Mouse (Mus musculus) monocyte, adult 2 months (primary cell): Measurements from ENCODE around the gene Coq5.
A peak's percentile ranks its signal among the peaks of the same experiment; 100 is the strongest.
"Not testable (repeated sequence)": the region's sequence is repeated elsewhere in the genome, so short reads cannot be mapped to it uniquely, and the experiment has no call there.

Experiments
- DNase-seq, 2 experiments: peaks; one replicate each; pipeline ENCODE4 v3.0.0; 2022; ENCODE audit warnings: low spot score in 2 of 2, low read depth in 1 of 2

Coq5 gene

DNA sequence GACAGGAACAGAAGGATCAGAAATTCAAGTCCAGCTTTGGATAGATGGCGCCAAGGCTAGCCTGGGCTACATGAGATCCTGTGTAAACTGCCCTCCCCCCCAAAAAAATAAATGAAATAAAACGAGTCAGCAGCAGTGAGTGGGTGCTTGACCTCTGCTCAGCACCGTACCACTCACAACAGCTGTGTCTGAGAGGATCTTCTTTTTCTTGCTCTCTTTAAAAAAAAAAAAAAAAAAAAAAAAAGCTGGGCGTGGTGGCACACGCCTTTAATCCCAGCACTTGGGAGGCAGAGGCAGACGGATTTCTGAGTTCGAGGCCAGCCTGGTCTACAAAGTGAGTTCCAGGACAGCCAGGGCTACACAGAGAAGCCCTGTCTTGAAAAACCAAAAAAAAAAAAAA lies 22.7 kb downstream of the Coq5 start:
- not testable (repeated sequence) for DNase-seq

DNA sequence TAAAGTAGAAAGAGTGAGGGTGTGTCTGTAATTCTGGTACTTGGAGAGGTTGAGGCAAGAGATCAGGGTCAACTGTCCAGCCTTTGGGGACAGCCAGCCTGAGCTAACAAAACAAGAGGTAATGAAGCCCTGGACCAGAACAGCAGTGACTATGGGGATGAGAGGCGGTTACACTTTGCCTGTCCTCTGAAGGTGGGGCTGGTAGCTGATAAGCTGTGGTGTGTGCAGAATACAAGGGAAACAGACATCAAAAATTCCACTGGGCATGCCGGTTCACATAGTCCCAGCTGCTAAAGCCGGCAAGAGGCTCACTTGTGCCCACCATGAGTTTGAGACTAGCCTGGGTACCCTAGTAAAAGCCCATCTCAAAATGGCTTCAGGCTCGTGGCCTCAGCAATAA lies 32.9 kb downstream of the Coq5 start:
- no peak for DNase-seq

DNA sequence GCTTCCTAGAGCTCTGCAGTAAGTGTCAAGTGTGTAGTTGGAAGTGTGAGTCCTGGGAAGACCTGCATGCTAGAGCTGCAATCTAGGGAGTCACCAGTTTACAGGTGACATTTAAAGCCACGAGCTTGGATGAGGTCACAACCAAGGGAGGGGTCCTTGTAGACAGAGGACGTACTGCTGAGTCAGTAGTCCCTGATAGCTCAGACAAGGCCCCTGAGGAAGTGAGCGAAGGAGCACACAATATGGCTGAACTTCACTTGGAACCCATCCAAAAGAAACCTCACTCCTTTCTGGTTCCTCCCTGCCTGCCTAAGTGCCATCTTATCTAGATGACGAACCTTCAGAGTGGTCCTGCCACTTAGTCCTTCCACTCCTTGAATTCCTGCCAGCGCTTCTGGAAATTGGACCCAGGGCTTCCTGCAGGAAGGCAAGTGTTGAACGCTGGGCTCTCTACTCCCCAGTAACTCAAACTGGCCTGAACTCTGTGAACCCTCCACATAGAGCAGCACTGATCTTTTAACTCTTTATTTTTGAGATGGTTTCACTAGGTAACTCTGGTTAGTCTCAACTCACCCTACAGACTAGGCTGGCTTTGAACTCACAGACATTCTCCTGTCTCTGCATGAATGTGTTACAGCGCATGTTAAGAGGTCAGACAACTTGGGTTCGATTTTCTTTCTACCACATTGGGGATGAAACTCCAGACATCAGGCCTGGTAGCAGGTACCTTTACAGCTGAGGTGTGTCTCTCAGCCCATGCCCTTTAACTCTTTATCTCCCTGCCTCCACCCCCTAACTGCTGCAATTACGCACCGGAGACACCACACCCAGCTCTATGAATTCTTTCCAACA lies 33.6 kb downstream of the Coq5 start:
- DNase-seq: peak in 1 of 2 experiments; percentile 8

DNA sequence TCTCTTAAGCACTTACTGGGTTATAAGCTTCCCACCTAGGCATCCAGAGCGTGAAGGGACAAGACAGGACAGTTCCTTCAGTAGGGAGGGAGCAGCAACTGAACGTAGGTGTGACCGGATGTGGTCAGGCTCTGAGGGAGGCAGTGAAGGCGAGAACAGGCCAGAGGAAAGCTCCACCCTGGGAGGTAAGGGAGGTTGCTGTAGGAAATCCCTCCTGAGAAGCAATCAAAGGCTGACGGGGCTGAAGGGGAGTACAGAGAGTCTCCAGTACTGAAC lies 34.1 kb downstream of the Coq5 start:
- DNase-seq: no peak

DNA sequence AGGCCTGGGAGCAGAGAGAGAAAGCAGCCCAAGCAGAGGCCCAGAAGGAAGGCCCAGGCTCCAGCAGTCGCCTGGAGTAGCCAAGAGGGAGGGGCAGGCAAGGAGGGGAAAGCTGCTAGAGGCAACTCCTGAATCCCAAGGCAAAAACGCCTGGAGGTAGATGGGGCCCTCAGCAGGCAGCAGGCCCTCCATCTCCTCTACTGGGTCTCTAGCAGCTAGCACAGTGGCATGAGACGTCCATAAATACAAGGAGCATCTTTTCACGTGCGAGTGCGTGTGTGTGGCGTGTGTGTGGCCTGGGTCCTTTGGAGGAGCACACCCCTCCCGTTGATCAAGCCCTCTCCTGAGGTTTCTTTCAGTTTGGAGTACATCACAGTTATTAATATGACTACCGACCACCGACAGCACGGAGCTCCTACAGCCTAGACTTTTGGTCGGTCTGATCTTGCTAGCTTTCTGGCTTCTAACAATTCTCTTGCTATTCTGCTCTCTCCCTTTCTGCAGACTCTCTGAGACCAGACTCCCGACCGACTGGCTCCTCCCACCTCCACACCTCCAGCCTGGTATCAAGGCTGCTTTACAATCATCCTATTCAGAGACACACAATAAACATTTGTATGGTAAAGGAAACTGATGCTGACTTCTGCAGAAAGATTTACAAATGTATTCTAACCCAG lies 37.6 kb downstream of the Coq5 start:
- DNase-seq: no peak

DNA sequence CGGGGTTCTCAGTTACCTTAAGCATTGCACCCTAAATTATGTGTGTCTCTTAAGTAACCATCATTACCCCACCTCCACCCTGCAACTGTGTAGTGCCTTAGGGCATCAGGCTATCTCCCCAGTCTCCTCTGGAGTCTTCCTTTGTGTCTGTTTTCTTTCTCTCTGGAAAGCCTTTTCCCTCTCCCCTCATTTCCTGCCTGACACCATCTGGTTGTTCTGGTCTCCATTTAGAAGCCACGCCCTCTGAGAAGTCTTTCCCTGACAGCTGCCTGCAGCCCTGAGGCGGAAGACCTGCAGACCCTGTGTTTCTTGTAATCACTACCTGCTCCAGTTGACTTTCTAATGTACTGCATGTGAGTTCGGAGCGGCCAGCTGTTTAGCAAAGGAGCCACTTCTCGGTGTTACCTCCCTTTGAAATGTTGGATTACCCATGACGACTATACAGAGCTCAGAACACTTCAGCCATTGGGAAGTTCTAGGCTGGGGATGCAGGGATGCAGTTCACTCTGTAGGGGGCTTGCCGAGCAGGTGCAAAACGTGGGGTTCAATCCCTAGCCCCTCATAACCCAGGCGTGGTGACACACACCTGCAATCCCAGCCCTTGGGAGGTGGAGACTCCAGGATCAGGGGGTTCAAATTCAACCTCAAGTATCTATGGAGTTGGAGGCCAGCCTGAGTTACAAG lies 38.3 kb downstream of the Coq5 start:
- DNase-seq: no peak

DNA sequence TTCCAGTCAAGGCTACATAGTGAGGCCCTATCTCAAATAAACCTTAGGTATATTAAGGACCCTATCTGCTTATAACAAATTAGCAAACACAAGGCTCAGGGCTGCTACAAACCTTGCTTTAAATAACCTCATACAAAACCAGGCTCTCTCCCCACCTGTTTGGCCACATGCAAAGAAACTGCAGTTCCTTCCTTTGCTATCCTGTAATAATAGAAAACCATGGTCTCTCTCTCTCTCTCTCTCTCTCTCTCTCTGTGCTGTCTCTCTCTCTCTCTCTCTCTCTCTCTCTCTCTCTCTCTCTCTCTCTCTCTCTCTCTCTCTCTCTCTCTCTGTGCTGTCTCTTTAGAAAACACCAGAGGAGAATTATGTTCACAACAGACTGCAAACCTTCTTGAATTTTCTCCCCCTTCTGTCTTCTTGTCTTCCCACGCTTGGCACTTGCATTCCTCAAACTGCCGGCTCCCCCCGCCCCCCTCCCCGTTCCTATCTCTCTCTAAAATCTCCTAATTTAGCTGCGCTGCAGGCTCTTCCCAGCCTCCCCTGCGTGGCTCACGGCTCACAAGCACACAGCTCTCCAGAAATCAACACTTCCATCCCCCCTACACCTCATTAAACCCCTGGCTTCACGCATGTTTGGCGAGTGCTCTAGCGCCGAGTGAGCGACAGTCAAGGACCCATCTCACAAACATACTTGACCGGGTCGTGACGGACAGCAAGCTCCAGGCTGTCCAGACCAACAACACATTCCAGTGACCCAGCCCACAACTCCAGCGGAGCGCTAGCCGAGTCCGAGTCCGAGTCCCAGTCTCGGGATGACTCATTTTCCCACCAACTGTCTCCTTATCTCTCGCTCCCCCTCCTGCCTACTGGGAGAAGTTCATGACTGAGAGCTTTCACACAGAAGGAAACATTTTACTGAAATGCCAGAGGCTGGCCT lies 39.8 kb downstream of the Coq5 start:
- peak in 1 of 2 experiments; percentile 42 for DNase-seq

DNA sequence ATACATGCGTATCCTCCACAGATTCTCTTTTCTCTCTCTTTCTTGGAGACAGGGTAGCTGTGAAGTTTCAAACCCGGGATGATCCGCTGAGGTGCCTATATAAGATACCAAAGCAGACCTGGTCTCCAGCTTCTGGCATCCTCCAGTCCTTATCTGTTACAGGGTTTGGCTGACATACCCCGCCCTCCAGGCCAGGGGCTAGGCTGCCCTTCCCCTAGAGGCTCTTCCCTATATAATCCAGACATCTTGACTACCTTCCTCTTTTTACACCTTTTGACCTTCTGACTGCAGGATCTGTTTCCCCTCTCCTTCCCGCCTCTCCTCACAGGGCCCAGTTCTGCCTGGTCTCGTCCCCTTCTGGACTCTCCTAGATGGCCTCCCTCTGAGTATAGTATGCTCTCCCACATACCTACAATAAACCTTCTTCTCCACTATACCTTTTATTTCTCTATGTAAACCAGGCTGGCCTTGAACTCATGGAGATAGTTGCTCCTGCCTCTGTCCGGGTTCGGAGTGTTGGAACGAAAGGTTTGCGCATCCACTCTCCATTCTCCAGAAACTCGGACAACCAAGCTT lies 46.9 kb downstream of the Coq5 start:
- no peak for DNase-seq

DNA sequence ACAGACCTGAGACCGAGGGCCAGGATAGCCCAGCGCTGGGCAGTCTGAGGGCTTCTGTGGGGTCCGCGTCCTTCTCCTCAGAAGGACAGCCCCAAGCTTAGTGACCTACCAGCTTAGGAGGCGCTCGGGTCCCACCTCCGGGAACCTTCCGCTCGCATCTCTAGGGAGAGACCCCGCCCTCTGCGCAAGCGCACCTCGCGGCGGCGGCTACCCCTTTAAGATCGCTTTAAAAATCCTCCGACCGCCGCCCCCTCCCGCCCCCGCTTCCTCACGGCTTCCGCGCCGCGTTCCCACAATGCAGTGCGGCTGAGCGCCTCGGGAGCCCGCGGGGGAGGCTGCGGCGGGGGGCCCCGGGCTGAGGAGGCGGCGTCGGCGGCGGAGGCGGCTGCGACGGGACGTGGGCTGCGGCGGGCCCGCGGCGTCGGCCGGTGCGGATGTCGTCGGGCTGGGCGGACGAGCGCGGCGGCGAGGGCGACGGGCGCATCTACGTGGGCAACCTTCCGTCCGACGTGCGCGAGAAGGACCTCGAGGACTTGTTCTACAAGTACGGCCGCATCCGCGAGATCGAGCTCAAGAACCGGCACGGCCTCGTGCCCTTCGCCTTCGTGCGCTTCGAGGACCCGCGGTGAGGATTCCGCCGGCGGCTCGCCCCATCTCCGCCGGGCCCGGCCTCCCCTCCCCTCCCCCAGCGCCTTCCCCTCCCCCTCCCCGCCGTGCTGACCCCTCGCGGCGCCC lies 47.6 kb downstream of the Coq5 start, which contains the start of gene Srsf9:
Srsf9 (plus strand) TSS at position 303 of the 735 bp plus-strand sequence.
- DNase-seq: peak; percentile 70 to 88

DNA sequence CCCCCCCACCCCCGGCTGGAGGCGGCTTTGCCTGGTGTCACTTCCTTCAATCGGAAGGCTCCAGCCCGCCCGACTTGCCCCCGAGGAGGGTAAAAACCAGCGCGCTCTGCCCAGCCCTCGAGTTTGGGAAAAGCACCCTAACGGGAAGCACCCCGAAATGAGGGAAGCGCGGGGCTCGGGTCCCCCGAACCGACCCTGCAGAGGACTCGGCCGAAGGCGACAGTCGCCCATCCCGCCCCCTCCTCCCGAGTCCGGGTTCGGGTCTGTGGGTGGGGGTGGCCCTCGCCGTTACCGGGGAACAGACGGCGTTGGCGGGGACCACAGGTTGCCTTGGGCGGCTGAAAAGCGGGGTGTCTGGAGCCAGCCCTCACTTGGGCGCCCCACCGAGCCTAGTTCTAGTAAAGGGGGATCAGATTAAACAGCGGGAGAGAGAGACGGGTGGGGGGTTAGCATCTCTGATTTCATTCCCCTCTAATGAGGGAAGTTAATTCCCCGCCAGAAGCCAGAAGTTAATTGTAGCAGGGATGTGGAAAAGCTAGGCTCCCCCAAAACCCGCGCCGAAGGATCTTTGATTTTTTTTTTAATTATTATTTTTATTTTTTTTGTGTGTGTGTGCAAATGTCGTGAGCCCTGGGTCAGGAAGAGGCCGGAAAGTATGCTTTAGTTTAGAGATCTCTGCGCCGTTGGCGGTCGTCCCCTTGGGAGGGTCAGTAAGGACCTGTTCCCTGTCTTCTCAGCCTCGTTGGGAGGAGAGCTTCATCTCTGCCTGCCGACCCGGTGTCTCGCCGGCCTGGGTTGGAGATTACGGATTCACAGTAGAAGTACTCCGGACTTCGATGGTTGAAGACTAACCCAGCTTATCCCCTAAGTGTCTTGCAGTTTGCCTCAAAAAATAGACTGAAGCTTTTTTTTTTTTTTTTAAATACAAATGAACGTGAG lies 48.4 kb downstream of the Coq5 start:
- DNase-seq: peak in 1 of 2 experiments; percentile 8

DNA sequence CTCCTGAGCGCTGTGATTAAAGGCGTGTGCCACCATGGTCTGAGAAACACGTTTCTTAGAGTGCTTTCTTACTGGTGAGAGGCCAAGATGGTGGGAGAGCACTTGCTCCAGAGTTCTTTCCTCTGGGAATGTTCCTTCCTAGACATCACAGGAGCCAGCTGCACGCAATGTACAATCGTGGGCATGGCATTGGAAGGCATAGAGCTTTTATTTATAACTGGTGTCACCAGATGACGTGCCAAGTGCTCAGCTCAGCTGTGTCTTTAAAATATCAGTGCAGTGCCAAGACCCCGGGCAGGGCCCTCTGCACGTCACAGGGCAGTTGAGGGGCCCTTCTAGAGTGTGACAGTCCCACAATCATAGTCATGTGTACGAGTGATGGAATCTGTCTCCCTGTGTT lies 51.5 kb downstream of the Coq5 start:
- DNase-seq: no peak

DNA sequence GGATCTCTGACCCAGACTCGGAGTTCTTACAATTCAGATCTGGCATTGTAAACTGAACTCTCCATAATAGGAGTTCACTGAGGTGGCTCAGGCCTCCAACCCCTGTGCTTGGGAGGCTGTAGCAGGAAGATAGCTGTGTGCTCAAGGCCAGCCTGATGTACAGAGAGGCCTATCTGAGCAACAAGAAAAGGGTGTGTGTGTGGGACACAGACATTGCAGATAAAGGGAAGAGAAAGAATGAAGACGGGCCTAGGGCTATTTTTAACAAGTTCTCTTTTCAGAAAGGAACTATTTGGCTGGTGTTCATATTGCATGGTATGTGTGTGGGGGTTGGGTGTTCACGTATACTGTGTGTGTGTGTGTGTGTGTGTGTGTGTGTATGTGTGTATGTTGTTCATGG lies 54.2 kb downstream of the Coq5 start:
- DNase-seq: no peak

DNA sequence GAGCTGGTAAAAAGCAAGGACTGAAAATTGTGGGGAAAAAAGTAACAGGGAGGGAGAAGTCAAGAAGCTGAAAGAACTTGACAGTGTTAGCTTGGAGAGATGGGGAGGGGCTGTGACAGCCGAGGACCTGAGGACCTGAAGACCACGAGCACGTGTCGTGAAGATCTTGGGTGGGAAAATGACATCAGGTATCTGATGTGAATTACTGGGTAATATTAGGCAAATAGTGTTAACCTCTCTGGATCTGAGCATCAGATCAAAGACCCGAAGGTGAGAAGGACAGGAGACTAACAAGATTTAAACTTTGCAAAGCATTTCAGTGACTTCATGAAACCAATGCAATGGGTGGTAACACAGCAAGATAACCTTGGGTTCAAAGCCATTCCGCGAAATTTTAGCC lies 60.5 kb downstream of the Coq5 start:
- no peak for DNase-seq

DNA sequence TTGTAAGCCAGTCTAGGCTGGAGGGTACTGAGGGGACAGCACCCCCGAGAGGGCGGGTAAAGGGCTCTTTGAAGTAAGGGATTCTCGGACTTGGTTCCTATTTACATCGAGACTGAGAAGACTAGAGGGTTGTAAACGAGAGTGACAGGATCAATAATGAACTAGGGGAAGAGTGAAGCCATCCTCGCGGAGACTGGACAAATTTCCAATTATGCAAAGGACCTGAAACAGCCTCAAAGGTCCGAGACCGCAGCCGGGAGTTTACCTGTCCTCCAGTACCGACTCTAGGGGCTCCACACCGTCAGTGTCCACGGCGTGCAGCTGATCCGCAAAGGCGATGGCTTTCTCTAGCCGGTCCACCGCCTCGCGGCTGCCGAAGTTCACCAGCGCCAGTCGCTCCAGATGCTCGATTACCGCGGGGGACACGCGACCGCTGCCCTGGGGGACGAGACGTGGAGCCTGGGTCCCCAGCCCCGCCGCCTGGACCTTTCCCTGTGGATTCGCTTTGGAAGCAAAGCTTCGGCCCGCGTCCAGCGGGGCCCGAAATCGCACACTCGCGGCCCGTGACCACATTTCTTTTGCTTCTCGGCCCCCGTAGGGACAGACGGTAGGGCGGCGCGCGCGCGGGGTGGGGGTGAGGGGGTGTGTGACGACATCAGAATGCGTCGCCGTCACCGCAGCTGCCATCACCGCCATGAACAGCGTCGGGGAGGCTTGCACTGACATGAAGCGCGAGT lies 61.3 kb downstream of the Coq5 start, which contains the start of the genes Gatc and Triap1:
Gatc (minus strand) TSS at position 602 of the 737 bp plus-strand sequence.
Triap1 (plus strand) TSS at position 649 of the 737 bp plus-strand sequence.
- peak in 1 of 2 experiments; percentile 77 for DNase-seq

DNA sequence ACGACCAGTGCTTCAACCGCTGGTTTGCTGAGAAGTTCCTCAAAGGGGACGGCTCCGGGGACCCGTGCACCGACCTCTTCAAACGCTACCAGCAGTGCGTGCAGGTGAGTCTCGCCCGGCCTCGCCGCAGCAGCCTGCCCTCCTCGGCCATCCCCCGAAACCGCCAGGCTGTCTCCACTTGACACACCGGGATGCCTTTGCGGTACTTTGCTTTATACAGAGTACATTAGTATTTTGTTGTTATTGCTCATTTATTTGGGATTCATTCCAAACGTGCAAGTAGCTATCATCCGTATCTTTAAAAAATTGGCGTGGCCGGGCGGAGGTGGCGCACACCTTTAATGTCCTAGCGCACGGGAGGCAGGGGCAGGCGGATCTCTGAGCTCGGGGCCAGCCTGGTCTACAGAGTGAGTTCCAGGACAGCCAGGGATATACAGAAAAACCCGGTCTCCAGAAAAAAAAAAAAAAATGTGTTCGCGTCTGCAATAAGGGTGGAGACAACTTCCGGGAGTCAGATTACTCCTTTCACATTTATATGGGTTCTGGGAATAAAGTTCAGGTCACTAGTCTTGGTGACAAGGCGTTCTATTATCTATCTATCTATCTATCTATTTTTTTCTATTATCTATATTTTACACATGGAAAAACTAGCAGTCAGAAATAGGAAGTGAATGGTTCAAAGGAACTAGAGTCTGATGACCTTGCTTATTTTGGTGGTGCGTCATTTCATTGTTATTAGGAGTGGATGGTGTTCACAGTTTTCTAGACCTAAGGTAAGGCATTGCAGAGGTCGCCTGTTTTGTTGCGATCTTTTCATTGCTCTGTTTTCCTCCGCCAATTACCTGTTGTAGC lies 62.1 kb downstream of the Coq5 start:
- DNase-seq: no peak
